Mouse (Mus musculus) intestine, embryonic 14.5 days (tissue): ENCODE measurements around the gene Tnfaip3. TPM values are rescaled to one million over a fixed set of nuclear protein-coding genes. Genes with fewer than 3 reads are reported as not detected.

Experiments used
- ATAC-seq: fragments of 200-750 bp; cut with Nextera tagmentation; replicated peaks from 2 replicates; pipeline ENCODE4 v1.8.0; 2017; ENCODE audit warnings: low read depth, moderate number of reproducible peaks, moderate TSS enrichment, moderate library complexity; ENCODE audit not compliant: low FRiP score, low TSS enrichment
- DNase-seq: peaks from one replicate; pipeline ENCODE4 v3.0.0-alpha.2; 2018; ENCODE audit warnings: low spot score
- H3K27ac ChIP-seq: fragments of 300-500 bp; sonication (generic); 2 replicates; pipeline ENCODE4 v1.5.1; 2014; ENCODE audit warnings: low read depth, mild to moderate bottlenecking, control low read depth
- H3K27me3 ChIP-seq: fragments of 300-500 bp; sonication (generic); replicated peaks from 2 replicates; pipeline ENCODE4 v1.6.1; 2014; ENCODE audit warnings: low read length, control low read depth; ENCODE audit not compliant: control insufficient read depth, insufficient read depth
- H3K36me3 ChIP-seq: fragments of 300-500 bp; sonication (generic); 2 replicates; pipeline ENCODE4 v1.6.1; 2014; ENCODE audit warnings: low read length, control low read depth; ENCODE audit not compliant: control insufficient read depth, insufficient read depth
- H3K4me1 ChIP-seq: fragments of 300-500 bp; sonication (generic); replicated peaks from 2 replicates; pipeline ENCODE4 v1.6.1; 2014; ENCODE audit warnings: low read length, control low read depth, mixed read lengths; ENCODE audit not compliant: control insufficient read depth, insufficient read depth
- H3K4me2 ChIP-seq: fragments of 300-500 bp; sonication (generic); 2 replicates; pipeline ENCODE4 v1.6.1; 2014; ENCODE audit warnings: low read length
- H3K4me3 ChIP-seq: fragments of 300-500 bp; sonication (generic); 2 replicates; pipeline ENCODE4 v1.5.1; 2014; ENCODE audit warnings: low read depth, low read length, control low read depth, mixed read lengths
- H3K9ac ChIP-seq: fragments of 300-500 bp; sonication (generic); 2 replicates; pipeline ENCODE4 v1.6.1; 2014; ENCODE audit warnings: mild to moderate bottlenecking, low read length
- H3K9me3 ChIP-seq: fragments of 300-500 bp; sonication (generic); 2 replicates; pipeline ENCODE4 v1.6.1; 2016; ENCODE audit warnings: low read length, control low read depth; ENCODE audit not compliant: control insufficient read depth
- WGBS: fragments of 180-500 bp; shearing (Covaris S2); extraction: QIAGEN DNeasy Blood & Tissue Kit; methylation state at CpG from one replicate; pipeline ENCODE4 v1.1.7; 2014; 5-methylcytosine and 5-hydroxymethylcytosine counted together
- polyA plus RNA-seq: library from polyadenylated mRNA; unstranded; fragments of >200 nt; fragmentation: Nextera tagmentation; extraction: Ambion mirVana; gene quantifications from 2 replicates; pipeline ENCODE4 v1.2.1, GENCODE M21; 2014

Tnfaip3 gene
- polyA plus RNA-seq, 1 experiment from 2014 or later: 2.8 TPM

DNA sequence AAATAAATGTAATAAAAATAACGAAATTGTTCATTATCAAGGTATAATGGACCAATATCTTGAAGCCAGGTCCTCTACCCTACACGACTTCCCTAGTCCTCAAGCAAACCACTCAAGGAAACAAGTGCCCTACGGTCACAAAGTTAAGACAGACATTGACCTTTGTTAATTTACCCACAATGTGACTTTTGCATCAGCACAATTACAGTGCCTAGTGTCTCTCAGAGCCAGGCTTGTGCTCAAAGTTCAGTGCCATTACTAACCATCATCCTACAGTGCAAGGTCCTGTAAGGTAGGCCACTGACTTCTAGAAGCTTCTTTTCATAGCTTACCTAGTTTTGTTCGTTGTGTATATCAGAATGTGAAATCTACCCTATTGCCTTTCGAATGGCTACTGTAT lies 8.9 kb upstream of the Tnfaip3 start:
- H3K27me3 ChIP-seq: no peaks in the 10 kb centered on the region
- no peak overlapping the region for H3K4me3 ChIP-seq
- no peak for ATAC-seq
- no peaks in the 10 kb centered on the region for H3K36me3 ChIP-seq
- no peaks in the 10 kb centered on the region for H3K4me1 ChIP-seq
- 86% methylated on average over 5 of the region's 5 CpGs for WGBS
- H3K9me3 ChIP-seq: no peaks in the 10 kb centered on the region
- H3K9ac ChIP-seq: no peak overlapping the region
- no peak overlapping the region for H3K4me2 ChIP-seq
- no peak for DNase-seq
- no peak overlapping the region for H3K27ac ChIP-seq

DNA sequence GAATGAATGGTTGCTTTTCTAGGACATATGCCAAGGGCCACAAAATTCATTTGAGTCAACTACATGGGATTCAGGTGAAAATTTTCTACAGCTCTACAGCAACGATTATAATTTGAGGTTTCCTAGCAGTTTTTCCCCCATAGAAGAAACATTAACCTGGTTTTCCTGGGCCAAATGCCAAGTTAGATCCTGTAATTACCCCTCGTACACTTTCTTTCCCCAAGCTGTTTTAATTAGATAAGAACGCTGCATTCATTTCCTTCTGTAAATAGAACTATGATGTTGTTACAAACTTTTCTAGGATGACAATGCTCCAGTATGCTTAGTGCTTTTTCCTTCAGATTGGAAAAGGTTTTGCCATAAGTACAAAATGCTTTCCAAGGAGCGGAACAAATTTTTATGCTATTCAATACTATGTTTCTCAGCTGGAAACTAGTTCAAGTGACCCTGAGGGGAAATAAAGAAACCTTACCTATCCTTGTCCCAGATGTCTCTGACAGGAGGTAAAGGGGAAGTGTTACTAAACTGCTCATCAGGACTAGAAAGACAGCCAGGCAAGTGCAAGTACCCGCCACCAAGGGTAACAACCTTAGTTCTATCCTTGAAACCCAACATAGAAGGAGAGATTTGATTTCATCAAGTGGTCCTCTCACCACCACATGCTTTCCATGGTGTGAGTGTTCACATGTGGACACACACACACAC lies 8.3 kb upstream of the Tnfaip3 start:
- H3K36me3 ChIP-seq: no peaks in the 10 kb centered on the region
- no peak overlapping the region for H3K4me3 ChIP-seq
- no peak overlapping the region for H3K9ac ChIP-seq
- no peaks in the 10 kb centered on the region for H3K9me3 ChIP-seq
- no peak for ATAC-seq
- no peak overlapping the region for H3K4me2 ChIP-seq
- WGBS: 84% methylated on average over 5 of the region's 5 CpGs
- DNase-seq: no peak
- H3K27ac ChIP-seq: no peak overlapping the region
- no peaks in the 10 kb centered on the region for H3K27me3 ChIP-seq
- no peaks in the 10 kb centered on the region for H3K4me1 ChIP-seq

- Histone ChIP-seq H3K36me3 (no peaks in the 10 kb centered on the region), H3K4me2 (no peak overlapping the region), H3K27me3 (no peaks in the 10 kb centered on the region), H3K9ac (no peak overlapping the region), H3K4me1 (no peaks in the 10 kb centered on the region), H3K9me3 (no peaks in the 10 kb centered on the region), H3K4me3 (no peak overlapping the region), H3K27ac (no peak overlapping the region)
- DNase-seq (no peak), ATAC-seq (no peak)
- 75% methylated on average over 1 of the region's 1 CpGs for WGBS
These were observed 6.8 kb upstream of the Tnfaip3 start for GRCm38 (mm10) chr10:19022272-19022671.

- Histone ChIP-seq H3K36me3 (no peaks in the 10 kb centered on the region), H3K9ac (no peak overlapping the region), H3K4me2 (no peak overlapping the region), H3K4me3 (no peak overlapping the region), H3K9me3 (no peaks in the 10 kb centered on the region), H3K4me1 (no peaks in the 10 kb centered on the region), H3K27me3 (no peaks in the 10 kb centered on the region), H3K27ac (no peak overlapping the region)
- DNase-seq (no peak), ATAC-seq (no peak)
- WGBS: 31% methylated on average over 4 of the region's 4 CpGs
These were observed 1.5 kb upstream of the Tnfaip3 start for GRCm38 (mm10) chr10:19016823-19017471.

DNA sequence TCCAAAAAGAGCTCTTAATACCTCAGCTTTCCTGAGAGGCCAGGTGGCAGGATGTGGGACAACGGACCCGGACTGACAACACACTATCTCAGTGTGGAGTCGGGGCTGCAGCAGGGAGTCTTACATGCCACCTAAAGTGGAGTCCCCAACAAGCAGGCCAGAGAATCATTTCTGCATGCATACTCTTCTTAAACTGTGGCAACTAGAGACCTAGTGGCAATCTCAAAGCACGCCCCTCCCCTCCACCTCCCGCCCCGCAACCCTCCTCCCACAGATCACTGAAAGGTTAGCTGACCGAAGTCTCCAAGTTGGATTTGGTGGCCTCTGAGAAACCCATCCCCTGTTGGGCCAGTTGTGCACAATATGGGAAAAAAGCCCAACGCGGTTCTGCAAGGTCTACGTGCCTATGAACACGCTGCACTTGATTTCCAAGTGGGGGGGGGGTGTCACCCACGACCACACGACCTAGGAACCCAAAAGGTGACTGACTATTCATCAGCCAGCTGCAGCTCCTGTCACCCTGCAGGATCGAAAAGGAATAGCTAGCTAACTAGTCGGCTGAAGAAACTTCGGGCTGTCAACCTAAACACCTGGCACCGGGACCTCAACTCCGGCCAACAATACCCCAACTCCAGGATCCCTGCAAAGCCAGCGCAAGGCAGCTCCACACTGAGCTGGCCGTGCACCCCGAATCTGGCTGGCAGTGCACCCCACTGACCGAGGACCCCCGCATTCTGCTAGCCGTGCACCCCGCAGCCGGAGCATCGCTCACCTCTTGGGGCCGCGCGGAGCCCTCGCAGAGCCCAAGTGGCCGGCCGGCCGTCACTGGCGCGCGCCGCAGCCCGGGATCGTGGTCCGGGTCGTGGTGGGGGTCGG lies 838 bp downstream of the Tnfaip3 start:
- Histone ChIP-seq H3K4me1 (no peaks in the 10 kb centered on the region), H3K9ac (peak overlapping the region; percentile 78), H3K4me2 (peak overlapping the region; percentile 92), H3K9me3 (no peaks in the 10 kb centered on the region), H3K27me3 (no peaks in the 10 kb centered on the region), H3K36me3 (no peaks in the 10 kb centered on the region), H3K4me3 (peak overlapping the region; percentile 74), H3K27ac (peak overlapping the region; percentile 54; the same call in 1 of the 2 replicates)
- under 1% methylated on average over 43 of the region's 43 CpGs for WGBS
- no peak for DNase-seq
- no peak; the same call in none of the 2 replicates for ATAC-seq

DNA sequence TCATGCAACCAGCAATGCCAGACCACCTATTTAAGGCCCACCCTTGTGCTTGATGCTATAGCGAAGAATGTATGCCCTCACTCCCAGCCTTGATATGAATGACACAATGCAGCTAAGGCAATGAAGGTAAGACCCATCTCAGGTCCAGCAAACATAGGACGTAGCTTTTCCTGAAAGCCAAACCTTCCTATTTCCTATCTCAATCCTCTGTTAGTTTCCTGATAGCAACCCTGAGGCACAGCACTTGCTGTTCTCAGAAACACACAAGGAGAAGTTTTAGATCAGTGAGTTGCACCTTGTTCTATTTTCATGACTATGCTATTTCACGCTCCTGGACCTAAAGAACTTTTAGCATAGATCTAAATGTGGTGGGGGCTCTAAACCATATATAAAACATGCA lies 2.1 kb downstream of the Tnfaip3 start:
- H3K4me1 ChIP-seq: peaks cover 4% of the 10 kb centered on the region; the same call in 1 of the 2 replicates
- DNase-seq (no peak), ATAC-seq (no peak)
- no peaks in the 10 kb centered on the region for H3K27me3 ChIP-seq
- no peaks in the 10 kb centered on the region for H3K36me3 ChIP-seq
- no peak overlapping the region for H3K27ac ChIP-seq
- H3K4me2 ChIP-seq: no peak overlapping the region
- H3K4me3 ChIP-seq: no peak overlapping the region
- 90% methylated on average over 3 of the region's 3 CpGs for WGBS
- H3K9ac ChIP-seq: no peak overlapping the region
- no peaks in the 10 kb centered on the region for H3K9me3 ChIP-seq

DNA sequence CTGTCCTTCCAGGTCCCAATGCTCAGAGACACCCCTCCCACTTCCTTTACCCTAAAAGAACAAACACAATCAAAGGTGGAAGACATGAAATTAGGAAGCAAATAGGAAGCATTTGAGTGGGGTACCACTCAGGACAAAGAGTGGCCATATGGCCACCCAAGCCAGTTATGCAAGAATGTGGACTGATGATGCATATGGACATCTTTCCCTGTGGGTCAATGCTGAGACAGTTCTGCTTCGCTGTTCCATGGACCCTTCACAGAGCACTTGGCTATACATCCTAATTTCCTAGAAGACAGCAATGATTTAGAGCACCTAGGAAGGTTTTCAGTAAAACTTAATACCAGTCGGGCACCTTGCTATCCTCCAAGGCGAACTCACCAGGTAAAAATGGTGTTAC lies 2.8 kb downstream of the Tnfaip3 start:
- peaks cover 12% of the 10 kb centered on the region; the same call in 1 of the 2 replicates for H3K4me1 ChIP-seq
- H3K9me3 ChIP-seq: no peaks in the 10 kb centered on the region
- H3K4me2 ChIP-seq: no peak overlapping the region
- 85% methylated on average over 3 of the region's 3 CpGs for WGBS
- H3K36me3 ChIP-seq: no peaks in the 10 kb centered on the region
- no peak for ATAC-seq
- no peak for DNase-seq
- no peak overlapping the region for H3K9ac ChIP-seq
- H3K4me3 ChIP-seq: no peak overlapping the region
- no peaks in the 10 kb centered on the region for H3K27me3 ChIP-seq
- no peak overlapping the region for H3K27ac ChIP-seq

GRCm38 (mm10) chr10:19011832-19012440 lies 3.5 kb downstream of the Tnfaip3 start:
- no peaks in the 10 kb centered on the region for H3K27me3 ChIP-seq
- peaks cover 1% of the 10 kb centered on the region; the same call in 1 of the 2 replicates for H3K36me3 ChIP-seq
- peaks cover 13% of the 10 kb centered on the region; the same call in 1 of the 2 replicates for H3K4me1 ChIP-seq
- H3K4me3 ChIP-seq: no peak overlapping the region
- no peak overlapping the region for H3K9ac ChIP-seq
- no peak overlapping the region for H3K27ac ChIP-seq
- 79% methylated on average over 7 of the region's 7 CpGs for WGBS
- no peaks in the 10 kb centered on the region for H3K9me3 ChIP-seq
- DNase-seq (no peak), ATAC-seq (no peak)
- no peak overlapping the region for H3K4me2 ChIP-seq
